In the genomic region with DNA sequence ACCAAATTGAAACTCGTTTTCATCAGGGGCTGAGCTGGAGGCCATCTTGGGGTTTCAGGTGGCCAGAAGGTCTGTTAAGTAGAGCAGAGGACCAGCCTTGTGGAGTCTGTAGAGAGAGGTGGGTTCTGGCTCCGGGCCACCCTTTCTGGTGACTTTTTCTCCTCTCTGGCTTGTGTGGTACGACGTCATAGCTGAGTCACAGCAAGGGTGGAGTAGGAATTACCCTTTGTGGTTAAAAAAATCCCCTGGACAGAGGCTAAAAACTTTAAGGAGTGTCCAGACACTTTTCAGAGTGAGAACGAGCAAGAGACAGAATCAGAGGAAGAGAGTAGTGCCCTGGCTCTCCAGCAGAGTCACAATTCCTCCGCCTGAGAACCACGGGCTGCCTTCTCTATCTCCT, we compare ENCODE assay signal across 19 mouse cellular contexts. TPM values are rescaled to one million over a fixed set of nuclear protein-coding genes. Genes with fewer than 3 reads are reported as not detected.
DNase-seq lines count a peak whose midpoint lies in the region; ATAC-seq and TF ChIP-seq lines count a peak whose summit lies in the region.
"Had no signal": no experiment of that assay in that cellular context is flagged by ENCODE, and none has a peak within 500 bp of the region (broad histone marks: within the 10 kb centered on the region; RNA-seq: fewer than 3 reads in every experiment).

No protein-coding gene starts in this region.

- peak overlapping the region; percentile 67 for H3K4me2 ChIP-seq in myocyte (ENCODE audit: low read depth)
- H3K4me2 ChIP-seq in hindbrain, embryonic 12.5 days (replicated peaks) = no peak overlapping the region
- H3K4me2 ChIP-seq: limb, embryonic 15.5 days had no signal

- no peaks in the 10 kb centered on the region for H3K79me2 ChIP-seq in myocyte (ENCODE audit: control insufficient read depth, insufficient read depth)

- peak; percentile 40 for ATAC-seq in activated CD4-positive, CD25-positive, alpha-beta regulatory T cell, adult 4 months
- ATAC-seq in hindbrain, embryonic 12.5 days (ENCODE audit: low FRiP score) = no peak
- ATAC-seq: forebrain, postnatal 0 days had no signal

- no peaks in the 10 kb centered on the region for H3K9me3 ChIP-seq in hindbrain, embryonic 12.5 days (replicated peaks)
- H3K9me3 ChIP-seq: heart, embryonic 10.5 days; limb, embryonic 15.5 days had no signal

- H3K36me3 ChIP-seq in myocyte (ENCODE audit: control insufficient read depth, insufficient read depth) = no peaks in the 10 kb centered on the region
- no peaks in the 10 kb centered on the region for H3K36me3 ChIP-seq in hindbrain, embryonic 12.5 days
- H3K36me3 ChIP-seq: heart, embryonic 10.5 days; limb, embryonic 15.5 days had no signal

- H3ac ChIP-seq in myocyte (ENCODE audit: control insufficient read depth, insufficient read length) = no peak overlapping the region

- no peaks in the 10 kb centered on the region for H3K4me1 ChIP-seq in hindbrain, embryonic 12.5 days

- peak; percentile 71 for DNase-seq in 3134 (ENCODE audit: extremely low read depth, insufficient read length, low spot score)
- DNase-seq in B cell, adult 2 months = peak; percentile 60 to 74
- no peak for DNase-seq in lung, postnatal 14 days
- DNase-seq in left cerebral cortex, adult 8-10 months (ENCODE audit: low spot score in 2 of 2) = no peak
- DNase-seq: adrenal gland, postnatal 25 days; cerebellum, adult 9-11 months; forebrain, postnatal 0 days; gastrocnemius, postnatal 10 days; lung, adult 18-20 months; lung, postnatal 4 days; midbrain, embryonic 14.5 days; retina, postnatal 1 day had no signal

- TF ChIP-seq POLR2A in myocyte (IDR thresholded peaks at IDR 0.05; ENCODE audit: insufficient read length, low read depth) = no peak

- no peak overlapping the region for H3K9ac ChIP-seq in hindbrain, embryonic 12.5 days
- H3K9ac ChIP-seq: forebrain, postnatal 0 days; limb, embryonic 15.5 days had no signal

- 82% methylated on average over 7 of the region's 7 CpGs for WGBS in hindbrain, embryonic 12.5 days

- H3K27ac ChIP-seq in hindbrain, embryonic 12.5 days = no peak overlapping the region
- H3K27ac ChIP-seq: heart, embryonic 10.5 days; limb, embryonic 15.5 days; stomach, postnatal 0 days had no signal

- no peaks in the 10 kb centered on the region for H3K27me3 ChIP-seq in myocyte (ENCODE audit: control insufficient read depth, insufficient read depth, insufficient read length)
- H3K27me3 ChIP-seq in hindbrain, embryonic 12.5 days = peaks cover 11% of the 10 kb centered on the region; the same call in 1 of the 2 replicates

- no peak overlapping the region for H3K4me3 ChIP-seq in myocyte
- no peak overlapping the region for H3K4me3 ChIP-seq in hindbrain, embryonic 12.5 days
- H3K4me3 ChIP-seq: erythroblast, embryonic 14.5 days; heart, embryonic 10.5 days; limb, embryonic 15.5 days had no signal

TF ChIP-seq in myocyte, 11 proteins besides CTCF, POLR2A, EP300 and RAD21:
- TF ChIP-seq E2F4 (IDR thresholded peaks at IDR 0.05; ENCODE audit: insufficient read depth) (no peak), MYOG (IDR thresholded peaks at IDR 0.05; ENCODE audit: control insufficient read depth in 1 of 3, insufficient read depth in 1 of 3, insufficient read length in 2 of 3, low read depth in 2 of 3) (no peak), POLR2AphosphoS2 (IDR thresholded peaks at IDR 0.05; ENCODE audit: insufficient read length, low read depth) (no peak), MAX (IDR thresholded peaks at IDR 0.05; ENCODE audit: low read depth) (no peak), SRF (IDR thresholded peaks at IDR 0.05; ENCODE audit: control insufficient read depth, insufficient read length, low read depth) (no peak), TCF12 (IDR thresholded peaks at IDR 0.05; ENCODE audit: insufficient read depth, poor library complexity, severe bottlenecking) (no peak), TCF3 (IDR thresholded peaks at IDR 0.05; ENCODE audit: insufficient read length, low read depth) (no peak), MYOD1 (IDR thresholded peaks at IDR 0.05; ENCODE audit: control insufficient read depth in 1 of 3, insufficient read length in 2 of 3, low read depth in 2 of 3) (no peak)

RNA-seq across cellular contexts. Expression of a gene that starts 3.5 kb away (rescaled TPM):
- polyA plus RNA-seq in activated CD4-positive, CD25-positive, alpha-beta regulatory T cell, adult 4 months (2017; shearing (Covaris generic)) = 100 to 1,000 TPM; 213 to 237 TPM
- polyA plus RNA-seq in myocyte (2012; fragmentation: generic; extraction: Trizol) = 1.1 TPM
- 1.1 and 2.3 TPM in 2 replicates for polyA plus RNA-seq in hindbrain, embryonic 12.5 days (2016; fragmentation: Nextera tagmentation; extraction: Ambion mirVana)
- total RNA-seq in left cerebral cortex, adult 8-10 months (2022) = 1 to 10 TPM; 1.3 to 1.9 (median 1.6) TPM
- polyA plus RNA-seq: erythroblast, embryonic 14.5 days had no signal

RNA-seq across cellular contexts. Expression of a gene that starts 44.2 kb away (rescaled TPM):
- 1 to 10 TPM; 1.2 to 1.8 TPM for polyA plus RNA-seq in activated CD4-positive, CD25-positive, alpha-beta regulatory T cell, adult 4 months (2017; shearing (Covaris generic))
- 4.3 TPM for polyA plus RNA-seq in myocyte (2012; fragmentation: generic; extraction: Trizol)
- 1.6 TPM in 2 replicates for polyA plus RNA-seq in hindbrain, embryonic 12.5 days (2016; fragmentation: Nextera tagmentation; extraction: Ambion mirVana)
- 1 to 10 TPM in 1 of 4 experiments, under 1 TPM in 3; 0.65 to 1.2 (median 0.79) TPM for total RNA-seq in left cerebral cortex, adult 8-10 months (2022)

Comparison
In these comparisons a context has a peak if more than half of its experiments do, and no peak if none do; other contexts are left out.
1. DNase-seq: peak in 3134 (single experiment) and B cell, adult 2 months (2 of 2); none in lung, postnatal 14 days (single experiment) and left cerebral cortex, adult 8-10 months (0 of 2).
2. RNA of a gene that starts 3.5 kb away (polyA plus RNA-seq): 213 to 237 TPM in activated CD4-positive, CD25-positive, alpha-beta regulatory T cell, adult 4 months; 1.1 to 2.3 TPM in hindbrain, embryonic 12.5 days and 1.1 TPM in myocyte (single experiment); every median in the first group is over 10 times any median in the second.